Mouse (Mus musculus): Measurements from ENCODE around the gene Pbx1.

DNA sequence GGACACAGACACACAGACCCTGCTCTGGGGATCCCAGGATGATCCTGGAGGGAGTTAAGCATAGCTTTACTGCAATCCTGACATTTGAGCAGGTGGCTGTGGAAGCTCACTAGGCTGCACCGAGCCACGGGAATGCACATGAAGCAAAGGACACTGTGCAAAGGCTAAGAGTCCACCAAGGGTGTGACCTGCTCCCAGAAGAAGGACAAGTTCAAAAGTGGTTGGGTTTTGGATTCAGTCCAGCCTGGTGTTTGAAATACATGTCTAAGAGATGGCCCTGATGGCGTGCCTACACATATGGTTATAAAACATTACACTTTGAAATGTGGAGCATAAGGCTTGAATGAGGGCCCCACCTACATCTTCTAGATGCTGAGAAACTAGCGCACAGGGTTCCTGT lies 50.6 kb downstream of the Pbx1 start:
- TF ChIP-seq TAL1 (IDR thresholded peaks at IDR 0.05; ENCODE audit: low read length), result no peak
- no peak for TF ChIP-seq GATA1 (IDR thresholded peaks at IDR 0.05; ENCODE audit: low read length)
